Mouse (Mus musculus) CD4-positive, CD25-positive, alpha-beta regulatory T cell, adult 4 months (primary cell): ENCODE results near the gene Mapk8ip1. TPM values are rescaled to one million over a fixed set of nuclear protein-coding genes. Genes with fewer than 3 reads are reported as not detected.

Experiments used
- ATAC-seq: one replicate; pipeline ENCODE4 v1.8.0; 2017
- polyA plus RNA-seq, 2 experiments: library from polyadenylated mRNA; unstranded; fragments of 100-300 nt; shearing (Covaris generic); gene quantifications; one replicate each; pipeline ENCODE4 v1.2.1; 2017

Gene Mapk8ip1
- polyA plus RNA-seq, 2 experiments from 2014 or later: 0.35 to 0.68 TPM

DNA sequence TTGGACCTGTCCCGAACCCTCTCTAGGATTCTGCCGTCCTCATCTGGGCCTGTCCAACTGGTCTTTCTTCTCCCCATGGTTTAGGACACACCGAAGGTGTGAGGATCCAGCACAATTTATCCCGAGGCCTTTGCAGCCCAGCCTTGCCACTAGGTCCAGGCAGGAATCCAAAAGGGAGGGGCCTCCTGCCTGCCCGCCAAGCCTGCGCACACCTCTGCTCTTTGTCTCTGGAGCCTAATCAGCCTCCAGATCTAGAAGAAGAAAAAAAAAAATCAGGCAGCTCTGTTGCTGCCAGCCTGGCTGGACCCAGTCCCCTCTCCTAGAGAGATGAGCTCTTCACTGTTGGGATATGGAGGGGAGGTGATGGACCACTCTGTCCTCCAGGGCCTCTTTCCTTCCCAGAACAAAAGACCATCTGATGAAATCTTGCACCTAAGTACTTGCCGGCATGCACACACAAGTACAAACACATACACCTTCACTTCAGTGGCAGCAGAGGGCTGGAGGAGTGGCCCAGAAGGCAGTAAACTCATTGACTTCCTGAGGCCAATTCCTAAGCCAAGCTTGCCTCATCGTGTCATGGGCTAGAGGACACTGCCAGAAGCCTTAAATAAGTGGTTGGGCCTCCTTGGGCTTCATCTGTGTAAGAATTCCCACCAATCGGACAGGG, 28.2 kb downstream of the Mapk8ip1 start:
- no peak for ATAC-seq

- ATAC-seq: no peak
Observed at GRCm38 (mm10) chr2:92371971-92372690, 28.9 kb downstream of the Mapk8ip1 start.

DNA sequence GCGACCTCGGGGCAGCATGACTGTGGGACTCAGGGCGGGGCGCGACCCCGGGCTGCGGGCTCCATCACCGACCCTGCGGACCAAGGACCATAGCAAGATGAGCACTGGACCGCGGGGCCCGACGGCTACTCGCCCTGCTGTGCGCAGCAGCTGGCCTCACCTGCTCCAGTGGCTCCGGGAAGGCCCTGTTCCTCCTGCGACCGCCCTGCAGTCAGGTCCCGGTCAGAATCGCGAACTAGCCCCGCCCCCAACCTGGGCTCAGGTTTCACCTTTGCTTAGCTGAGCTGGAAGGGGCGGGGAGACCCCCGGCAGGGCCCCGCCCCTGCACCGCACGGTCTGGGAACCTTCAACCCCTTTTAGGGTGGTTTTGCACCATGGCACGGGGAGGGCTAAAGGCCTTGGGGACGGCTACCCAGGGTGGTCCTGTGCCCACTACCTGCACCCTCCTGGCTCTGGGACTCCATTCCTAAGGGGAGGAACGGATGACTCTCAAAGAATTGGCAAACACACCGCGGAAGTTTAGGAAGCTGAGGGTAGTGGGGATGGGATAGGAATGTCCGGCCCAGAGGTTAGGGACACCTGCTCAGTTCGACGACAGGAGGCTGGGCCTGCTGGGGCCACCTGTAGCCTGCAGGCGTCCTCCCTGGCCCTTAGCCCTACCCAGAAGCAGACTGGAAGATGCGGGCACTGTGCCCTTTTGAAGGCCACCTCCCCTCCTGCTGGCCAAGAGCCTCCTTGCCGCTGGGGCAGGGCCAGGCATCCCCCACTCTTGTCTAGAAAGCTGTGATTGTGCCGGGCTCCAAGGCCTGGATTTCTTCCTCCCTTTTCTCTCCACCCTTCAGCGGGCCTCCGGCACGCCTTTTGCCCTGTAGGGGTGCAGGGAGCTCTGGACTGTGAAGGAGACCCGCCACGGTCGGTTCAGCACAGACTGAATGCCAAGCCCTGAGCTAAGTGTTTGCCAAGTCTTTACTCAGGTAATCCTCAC, 29.9 kb downstream of the Mapk8ip1 start:
- ATAC-seq: no peak

GRCm38 (mm10) chr2:92370375-92370774, 30.7 kb downstream of the Mapk8ip1 start:
- no peak for ATAC-seq

GRCm38 (mm10) chr2:92367383-92368029, 33.6 kb downstream of the Mapk8ip1 start:
- no peak for ATAC-seq

DNA sequence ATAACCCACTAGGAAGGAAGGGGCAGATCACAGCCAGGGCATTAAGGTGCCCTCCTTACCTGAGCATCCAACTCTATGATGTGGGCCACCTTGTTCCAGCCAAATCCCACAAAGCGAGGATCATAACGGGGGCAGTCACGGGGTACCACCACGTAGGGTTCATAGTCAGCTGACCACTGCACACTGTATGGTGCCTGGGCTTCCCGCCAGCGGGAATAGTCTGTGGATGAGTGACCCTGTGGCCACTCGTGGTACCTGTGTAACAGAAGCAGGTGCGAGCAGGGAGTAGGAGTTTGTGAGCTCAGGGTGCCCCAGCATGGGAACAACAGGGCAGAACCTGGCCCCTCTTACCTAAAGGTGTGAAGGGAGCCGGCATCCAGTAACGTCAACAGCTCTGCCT, 35.5 kb downstream of the Mapk8ip1 start:
- ATAC-seq: no peak

DNA sequence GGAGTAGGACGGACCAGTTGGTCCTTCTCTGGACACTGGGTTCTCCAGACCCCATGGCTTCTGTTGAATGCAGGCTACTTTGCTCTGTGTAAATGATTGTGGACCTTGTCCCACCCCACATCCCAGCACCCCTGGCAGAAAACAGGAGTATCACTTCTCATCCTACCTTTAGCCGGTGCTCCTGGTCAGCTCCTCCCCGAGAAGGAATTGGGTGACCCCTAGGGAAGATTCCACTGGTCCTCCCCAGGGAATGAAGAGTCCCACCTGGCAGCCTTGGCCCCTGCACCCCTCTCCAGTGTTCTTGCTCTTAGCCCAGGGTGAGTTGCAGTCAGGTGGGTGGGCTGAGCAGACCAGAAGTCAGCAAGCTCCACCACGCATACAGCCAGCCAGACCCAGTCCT, 37.0 kb downstream of the Mapk8ip1 start:
- no peak for ATAC-seq

DNA sequence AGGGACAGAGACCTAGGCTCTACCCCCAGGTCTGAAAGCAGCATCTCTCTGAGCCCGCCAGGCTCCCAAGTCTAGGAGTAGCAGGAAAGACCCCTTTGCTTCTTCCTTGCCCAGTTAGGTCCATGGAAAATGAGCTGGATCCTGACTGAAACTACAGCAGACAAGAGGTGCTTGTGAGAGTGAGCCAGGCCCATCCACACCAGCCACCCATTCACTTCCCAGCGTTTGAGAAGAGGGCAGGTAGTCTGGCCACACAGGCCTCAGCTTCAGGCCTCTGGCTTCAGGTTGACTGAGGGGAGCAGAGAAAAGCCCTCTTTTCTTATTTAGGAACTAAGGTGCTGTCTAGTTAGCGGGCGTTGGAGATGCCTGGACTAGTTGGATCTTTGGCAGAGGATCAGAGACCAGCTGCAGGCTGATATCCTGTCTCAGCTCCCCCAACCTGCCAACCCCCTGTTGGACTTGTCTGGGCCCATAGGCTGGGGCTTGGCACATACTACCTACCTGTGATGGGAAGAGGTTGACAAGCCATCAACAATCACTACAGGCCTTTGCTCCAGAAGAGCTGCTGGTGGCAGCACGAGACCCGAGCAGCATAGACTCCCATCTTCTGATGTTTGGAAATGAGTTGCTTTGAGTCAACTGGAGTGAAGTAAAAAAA, 38.4 kb downstream of the Mapk8ip1 start:
- no peak for ATAC-seq

- ATAC-seq: no peak
Observed at GRCm38 (mm10) chr2:92361795-92362194, 39.3 kb downstream of the Mapk8ip1 start.

GRCm38 (mm10) chr2:92360893-92361292, 40.2 kb downstream of the Mapk8ip1 start:
- ATAC-seq: no peak

DNA sequence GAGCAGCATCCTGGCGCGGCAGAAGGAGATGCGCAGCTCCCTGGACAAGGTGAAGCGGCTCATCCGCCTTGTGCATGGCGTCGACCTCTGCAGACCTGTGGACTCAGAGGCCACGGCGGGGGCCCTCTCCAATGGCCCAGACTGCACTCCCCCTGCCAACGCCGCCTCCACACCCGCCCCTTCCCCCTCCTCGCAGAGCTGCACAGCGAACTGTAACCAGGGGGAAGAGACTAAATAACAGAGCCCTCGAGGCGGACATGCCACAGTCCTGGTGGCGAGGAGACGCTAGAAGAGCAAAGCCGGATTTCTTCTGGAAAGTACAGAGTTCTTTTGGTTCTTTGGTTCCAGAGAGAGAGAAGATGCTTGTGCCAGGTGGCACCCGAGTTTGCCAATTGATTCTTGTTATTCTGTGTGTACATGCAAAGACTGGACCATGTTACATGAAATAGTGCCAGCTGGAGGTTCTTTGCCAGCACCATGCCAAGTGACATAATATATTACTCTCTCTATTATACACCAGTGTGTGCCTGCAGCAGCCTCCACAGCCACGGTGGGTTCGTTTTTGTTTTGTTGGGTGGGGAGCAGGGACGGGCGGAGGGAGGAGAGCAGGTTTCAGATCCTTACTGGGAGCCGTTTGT, 40.8 kb downstream of the Mapk8ip1 start:
- ATAC-seq: no peak

DNA sequence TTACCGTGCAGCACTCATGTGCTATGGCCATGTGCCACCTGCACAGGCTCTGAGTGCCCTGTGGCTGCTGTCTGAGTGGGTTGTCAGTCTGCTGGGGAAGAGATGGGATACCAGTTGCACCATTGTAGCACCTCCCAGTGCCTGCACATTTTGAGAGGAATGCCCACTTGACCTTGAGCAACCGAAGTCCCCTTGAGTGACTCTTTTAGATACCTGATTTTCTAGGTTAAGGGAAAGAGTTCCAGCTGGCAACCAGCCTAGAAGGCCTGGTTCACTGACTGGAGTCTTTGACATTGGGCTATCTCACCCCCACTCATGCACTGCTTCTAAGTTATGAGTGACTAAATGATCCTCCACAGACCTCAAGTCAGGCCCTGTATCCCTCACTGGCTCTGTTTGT, 41.8 kb downstream of the Mapk8ip1 start:
- no peak for ATAC-seq

GRCm38 (mm10) chr2:92354224-92354623, 46.8 kb downstream of the Mapk8ip1 start:
- no peak for ATAC-seq

- ATAC-seq: no peak
Observed at GRCm38 (mm10) chr2:92353402-92353801, 47.7 kb downstream of the Mapk8ip1 start.

DNA sequence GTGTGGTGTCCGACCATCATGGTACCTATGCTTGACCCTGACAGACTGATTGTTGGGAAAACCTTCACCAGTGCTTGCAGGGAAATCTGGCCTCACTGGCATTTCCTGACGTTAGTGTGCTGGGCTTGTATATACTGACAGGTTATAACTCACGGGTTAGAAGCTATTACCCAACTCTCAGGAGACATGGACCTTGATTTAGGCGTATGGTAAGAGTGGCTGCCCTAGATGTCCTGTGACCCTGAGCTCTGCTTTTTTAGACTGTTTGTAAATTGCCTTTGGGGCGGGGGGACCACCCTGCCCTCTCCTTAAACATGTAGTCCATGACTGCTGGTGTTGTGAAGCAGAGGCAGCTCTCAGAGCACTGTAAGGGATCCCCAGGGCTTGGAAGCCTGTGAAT, 50.4 kb downstream of the Mapk8ip1 start:
- no peak for ATAC-seq

DNA sequence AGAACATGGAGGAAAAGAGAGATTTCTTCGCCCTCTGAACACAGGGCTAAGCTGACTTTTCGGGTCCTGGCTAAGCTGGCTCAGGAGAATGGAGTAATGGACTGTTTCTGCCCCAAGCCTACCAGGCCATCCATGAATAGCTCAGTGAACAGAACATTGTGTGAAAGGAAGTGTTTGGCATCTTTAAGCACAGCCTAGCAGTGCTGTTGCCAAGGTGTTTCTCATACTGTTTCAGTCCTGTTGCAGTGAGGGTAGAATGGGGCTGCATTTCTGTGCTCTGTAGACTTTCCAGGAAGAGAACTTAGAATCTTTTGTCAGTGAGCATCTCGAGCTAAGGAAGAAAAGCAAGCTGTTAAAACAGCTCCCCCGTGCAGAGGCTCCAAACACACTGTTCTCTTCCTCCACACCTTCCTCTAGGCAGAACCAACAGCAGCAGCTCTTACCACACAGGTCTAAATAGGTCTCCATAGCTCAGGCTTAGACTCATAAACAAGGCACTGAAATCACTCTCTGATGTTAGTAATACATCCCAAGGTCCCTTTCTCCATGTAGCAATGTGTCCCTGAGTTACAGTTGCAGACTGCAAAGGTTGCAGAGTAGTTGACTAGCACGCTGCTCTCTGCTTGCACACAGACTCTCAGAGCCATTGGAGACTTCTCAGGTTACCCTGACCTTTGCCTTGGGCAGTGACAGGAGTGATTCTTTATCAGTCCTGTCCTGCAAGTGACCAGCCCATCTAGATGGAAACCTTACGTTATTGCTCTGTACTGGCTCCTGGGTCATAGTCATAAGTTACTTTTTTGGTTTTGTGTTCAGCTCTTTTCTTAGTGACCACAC, 51.3 kb downstream of the Mapk8ip1 start:
- no peak for ATAC-seq

GRCm38 (mm10) chr2:92347191-92347590, 53.9 kb downstream of the Mapk8ip1 start:
- no peak for ATAC-seq

GRCm38 (mm10) chr2:92342418-92342817, 58.6 kb downstream of the Mapk8ip1 start:
- no peak for ATAC-seq
